Mouse (Mus musculus): ENCODE results near the gene Me3.

- no peak for TF ChIP-seq POLR2A (IDR thresholded peaks at IDR 0.05; ENCODE audit: control insufficient read depth, extremely low read depth, insufficient read depth, low read length, poor library complexity)
- TF ChIP-seq CTCF (IDR thresholded peaks at IDR 0.05; ENCODE audit: borderline replicate concordance, control insufficient read depth, extremely low read depth, insufficient read depth, low read length, poor library complexity), result no peak
Measured at GRCm38 (mm10) chr7:89632342-89633251, at the start of gene Me3.

All from thymus, adult 2 months (tissue).